Mouse (Mus musculus) cerebellum, adult 18-20 months (tissue): Measurements from ENCODE around the gene Cers1.

ENCODE experiments used
- DNase-seq, 2 experiments: peaks; one replicate each; pipeline ENCODE4 v3.0.0; 2021

Gene Cers1

GRCm38 (mm10) chr8:70315624-70316510 lies at the start of gene Cers1:
Gene Cers1, plus strand, starts transcription at chr8:70315775.
- peak; percentile 67 to 87 for DNase-seq

GRCm38 (mm10) chr8:70267674-70268073 lies 47.9 kb upstream of the Cers1 start:
- no peak for DNase-seq

GRCm38 (mm10) chr8:70268311-70268710 lies 47.3 kb upstream of the Cers1 start:
- peak in 1 of 2 experiments; percentile 31 for DNase-seq

- no peak for DNase-seq
These were observed 46.6 kb upstream of the Cers1 start for GRCm38 (mm10) chr8:70268799-70269565.

GRCm38 (mm10) chr8:70272949-70273348 lies 42.6 kb upstream of the Cers1 start:
- DNase-seq: no peak

GRCm38 (mm10) chr8:70274350-70274749 lies 41.2 kb upstream of the Cers1 start:
- DNase-seq: no peak

- DNase-seq: no peak
These were observed 39.1 kb upstream of the Cers1 start for GRCm38 (mm10) chr8:70276476-70276875.

- no peak for DNase-seq
These were observed 37.4 kb upstream of the Cers1 start for GRCm38 (mm10) chr8:70278175-70278574.

- DNase-seq: peak in 1 of 2 experiments; percentile 13
These were observed 36.3 kb upstream of the Cers1 start for GRCm38 (mm10) chr8:70279266-70279665.

- no peak for DNase-seq
These were observed 34.6 kb upstream of the Cers1 start for GRCm38 (mm10) chr8:70281001-70281400.

GRCm38 (mm10) chr8:70282603-70283135 lies 32.9 kb upstream of the Cers1 start, which contains the start of gene Homer3:
Gene Homer3, plus strand, starts transcription at chr8:70282827.
- DNase-seq: peak; percentile 65 to 71

- peak in 1 of 2 experiments; percentile 22 for DNase-seq
These were observed 32.2 kb upstream of the Cers1 start for GRCm38 (mm10) chr8:70283136-70284077.

- DNase-seq: no peak
These were observed 31.2 kb upstream of the Cers1 start for GRCm38 (mm10) chr8:70284421-70284820.

- no peak for DNase-seq
These were observed 30.3 kb upstream of the Cers1 start for GRCm38 (mm10) chr8:70285304-70285703.

- DNase-seq: no peak
These were observed 28.8 kb upstream of the Cers1 start for GRCm38 (mm10) chr8:70286737-70287136.

- no peak for DNase-seq
These were observed 21.6 kb upstream of the Cers1 start for GRCm38 (mm10) chr8:70293988-70294405.

GRCm38 (mm10) chr8:70300881-70301280 lies 14.7 kb upstream of the Cers1 start:
- DNase-seq: no peak

- peak; percentile 93 to 95 for DNase-seq
These were observed 13.2 kb upstream of the Cers1 start, which contains the start of the genes Ddx49 and Cope for GRCm38 (mm10) chr8:70302358-70302890. Gene Ddx49, minus strand, starts transcription at chr8:70302489. Gene Cope, plus strand, starts transcription at chr8:70302518.

- DNase-seq: no peak
These were observed 12.7 kb upstream of the Cers1 start for GRCm38 (mm10) chr8:70302901-70303300.

GRCm38 (mm10) chr8:70309311-70309710 lies 6.3 kb upstream of the Cers1 start:
- DNase-seq: peak; percentile 25 to 44

- peak in 1 of 2 experiments; percentile 33 for DNase-seq
These were observed 2.2 kb upstream of the Cers1 start for GRCm38 (mm10) chr8:70313399-70313798.
